Mouse (Mus musculus) heart, embryonic 14.5 days (tissue): ENCODE measurements around the gene Gata3. TPM values are rescaled to one million over a fixed set of nuclear protein-coding genes. Genes with fewer than 3 reads are reported as not detected.

Experiments used
- ATAC-seq: fragments of 200-750 bp; cut with Nextera tagmentation; 2 replicates; pipeline ENCODE4 v1.8.0; 2017; ENCODE audit warnings: low read depth, moderate TSS enrichment; ENCODE audit not compliant: insufficient number of reproducible peaks, insufficient read depth, low FRiP score
- H3K27ac ChIP-seq, 2 experiments: fragments of 200-500 bp in 1 of 2; fragments of 300-500 bp in 1 of 2; sonication (generic) in 1 of 2; replicated peaks in 1 of 2; 2 replicates each; pipeline ENCODE4 v1.5.1; 2012 to 2014; ENCODE audit warnings: low read depth in 2 of 2, low read length in 2 of 2, control low read depth in 1 of 2, mild to moderate bottlenecking in 1 of 2, mixed read lengths in 1 of 2; ENCODE audit not compliant: control insufficient read depth in 1 of 2, insufficient read depth in 1 of 2
- H3K27me3 ChIP-seq: fragments of 300-500 bp; sonication (generic); 2 replicates; pipeline ENCODE4 v1.6.1; 2014; ENCODE audit warnings: mild to moderate bottlenecking, low read length, control low read depth; ENCODE audit not compliant: control insufficient read depth, insufficient read depth
- H3K36me3 ChIP-seq: fragments of 300-500 bp; sonication (generic); 2 replicates; pipeline ENCODE4 v1.6.1; 2014; ENCODE audit warnings: mild to moderate bottlenecking, control low read depth, low read length, mixed read lengths; ENCODE audit not compliant: control insufficient read depth, insufficient read depth
- H3K4me1 ChIP-seq, 2 experiments: fragments of 200-500 bp in 1 of 2; fragments of 300-500 bp in 1 of 2; sonication (generic) in 1 of 2; 2 replicates each; pipeline ENCODE4 v1.6.1; 2012 to 2014; ENCODE audit warnings: low read length in 2 of 2, control low read depth in 1 of 2, mixed read lengths in 1 of 2; ENCODE audit not compliant: control insufficient read depth in 2 of 2, insufficient read depth in 2 of 2
- H3K4me2 ChIP-seq: fragments of 300-500 bp; sonication (generic); 2 replicates; pipeline ENCODE4 v1.6.1; 2014; ENCODE audit warnings: mild to moderate bottlenecking, low read length
- H3K4me3 ChIP-seq, 2 experiments: fragments of 200-500 bp in 1 of 2; fragments of 300-500 bp in 1 of 2; sonication (generic) in 1 of 2; 2 replicates each; pipeline ENCODE4 v1.5.1; 2012 to 2014; ENCODE audit warnings: low read length in 2 of 2, mild to moderate bottlenecking in 2 of 2, control low read depth in 1 of 2, low read depth in 1 of 2, moderate library complexity in 1 of 2; ENCODE audit not compliant: control insufficient read depth in 1 of 2, insufficient read depth in 1 of 2
- H3K9ac ChIP-seq: fragments of 300-500 bp; sonication (generic); 2 replicates; pipeline ENCODE4 v1.6.1; 2014; ENCODE audit warnings: mild to moderate bottlenecking, low read length
- H3K9me3 ChIP-seq: fragments of 300-500 bp; sonication (generic); 2 replicates; pipeline ENCODE4 v1.6.1; 2016; ENCODE audit warnings: low read length, control low read depth; ENCODE audit not compliant: control insufficient read depth
- WGBS: fragments of 180-500 bp; shearing (Covaris S2); extraction: QIAGEN DNeasy Blood & Tissue Kit; methylation state at CpG from one replicate; pipeline ENCODE4 v1.1.7; 2014; 5-methylcytosine and 5-hydroxymethylcytosine counted together
- polyA plus RNA-seq: library from polyadenylated mRNA; unstranded; fragments of >200 nt; fragmentation: Nextera tagmentation; extraction: Ambion mirVana; gene quantifications from 2 replicates; pipeline ENCODE4 v1.2.1, GENCODE M21; 2014

The Gata3 gene
- polyA plus RNA-seq, 1 experiment from 2014 or later: 3.1 TPM

GRCm38 (mm10) chr2:9867092-9867825 lies 22.6 kb downstream of the Gata3 start:
- Histone ChIP-seq H3K4me2 (no peak overlapping the region), H3K27me3 (peaks cover 21% of the 10 kb centered on the region), H3K36me3 (no peaks in the 10 kb centered on the region), H3K4me3 (no peak overlapping the region), H3K9ac (no peak overlapping the region), H3K4me1 (peaks cover 0 to 3% of the 10 kb centered on the region in 2 experiments; a peak in 3 of 4 replicates), H3K27ac (no peak overlapping the region), H3K9me3 (no peaks in the 10 kb centered on the region)
- 63% methylated on average over 12 of the region's 12 CpGs for WGBS
- ATAC-seq: no peak

- no peak for ATAC-seq
- Histone ChIP-seq H3K9ac (no peak overlapping the region), H3K27me3 (no peaks in the 10 kb centered on the region), H3K4me1 (no peaks in the 10 kb centered on the region), H3K4me2 (no peak overlapping the region), H3K27ac (no peak overlapping the region), H3K4me3 (no peak overlapping the region), H3K9me3 (no peaks in the 10 kb centered on the region), H3K36me3 (no peaks in the 10 kb centered on the region)
- 62% methylated on average over 5 of the region's 5 CpGs for WGBS
Observed at GRCm38 (mm10) chr2:9860698-9861097, 29.1 kb downstream of the Gata3 start.

- Histone ChIP-seq H3K4me2 (no peak overlapping the region), H3K27me3 (no peaks in the 10 kb centered on the region), H3K4me3 (no peak overlapping the region), H3K9ac (no peak overlapping the region), H3K4me1 (0 out of 4 replicates have a peak, but pooled peaks cover 0 to 2% of the 10 kb centered on the region in 2 experiments), H3K36me3 (no peaks in the 10 kb centered on the region), H3K27ac (no peak overlapping the region), H3K9me3 (no peaks in the 10 kb centered on the region)
- ATAC-seq: no peak
- 43% methylated on average over 4 of the region's 4 CpGs for WGBS
Observed at GRCm38 (mm10) chr2:9855861-9856260, 34.0 kb downstream of the Gata3 start.

GRCm38 (mm10) chr2:9852851-9853576 lies 36.8 kb downstream of the Gata3 start:
- H3K9ac ChIP-seq: no peak overlapping the region
- no peak overlapping the region for H3K27ac ChIP-seq
- no peak overlapping the region for H3K4me2 ChIP-seq
- no peak for ATAC-seq
- no peaks in the 10 kb centered on the region for H3K36me3 ChIP-seq
- no peaks in the 10 kb centered on the region for H3K9me3 ChIP-seq
- H3K4me1 ChIP-seq: 0 out of 4 replicates have a peak, but pooled peaks cover 0 to 2% of the 10 kb centered on the region in 2 experiments
- 70% methylated on average over 13 of the region's 13 CpGs for WGBS
- no peak overlapping the region for H3K4me3 ChIP-seq
- no peaks in the 10 kb centered on the region for H3K27me3 ChIP-seq

- 43% methylated on average over 7 of the region's 7 CpGs for WGBS
- Histone ChIP-seq H3K4me2 (no peak overlapping the region), H3K27ac (no peak overlapping the region), H3K9ac (no peak overlapping the region), H3K27me3 (no peaks in the 10 kb centered on the region), H3K4me1 (no peaks in the 10 kb centered on the region), H3K9me3 (peaks cover 4% of the 10 kb centered on the region; the same call in 1 of the 2 replicates), H3K36me3 (no peaks in the 10 kb centered on the region), H3K4me3 (no peak overlapping the region)
- no peak for ATAC-seq
Observed at GRCm38 (mm10) chr2:9835195-9835594, 54.6 kb downstream of the Gata3 start.

GRCm38 (mm10) chr2:9833712-9834111 lies 56.1 kb downstream of the Gata3 start:
- Histone ChIP-seq H3K9me3 (no peaks in the 10 kb centered on the region), H3K27ac (no peak overlapping the region), H3K9ac (no peak overlapping the region), H3K4me1 (no peaks in the 10 kb centered on the region), H3K27me3 (no peaks in the 10 kb centered on the region), H3K4me3 (no peak overlapping the region), H3K4me2 (no peak overlapping the region), H3K36me3 (no peaks in the 10 kb centered on the region)
- ATAC-seq: no peak
- WGBS: 63% methylated on average over 7 of the region's 7 CpGs

GRCm38 (mm10) chr2:9827624-9828023 lies 62.2 kb downstream of the Gata3 start:
- WGBS: 24% methylated on average over 3 of the region's 3 CpGs
- H3K9ac ChIP-seq: no peak overlapping the region
- no peaks in the 10 kb centered on the region for H3K4me1 ChIP-seq
- H3K9me3 ChIP-seq: no peaks in the 10 kb centered on the region
- no peak overlapping the region for H3K27ac ChIP-seq
- no peaks in the 10 kb centered on the region for H3K27me3 ChIP-seq
- no peak overlapping the region for H3K4me2 ChIP-seq
- H3K4me3 ChIP-seq: no peak overlapping the region
- no peaks in the 10 kb centered on the region for H3K36me3 ChIP-seq
- no peak for ATAC-seq
